Mouse (Mus musculus): Measurements from ENCODE around the gene Eif1ad.
"Not testable (repeated sequence)": the region's sequence is repeated elsewhere in the genome, so short reads cannot be mapped to it uniquely, and the experiment has no call there.

DNA sequence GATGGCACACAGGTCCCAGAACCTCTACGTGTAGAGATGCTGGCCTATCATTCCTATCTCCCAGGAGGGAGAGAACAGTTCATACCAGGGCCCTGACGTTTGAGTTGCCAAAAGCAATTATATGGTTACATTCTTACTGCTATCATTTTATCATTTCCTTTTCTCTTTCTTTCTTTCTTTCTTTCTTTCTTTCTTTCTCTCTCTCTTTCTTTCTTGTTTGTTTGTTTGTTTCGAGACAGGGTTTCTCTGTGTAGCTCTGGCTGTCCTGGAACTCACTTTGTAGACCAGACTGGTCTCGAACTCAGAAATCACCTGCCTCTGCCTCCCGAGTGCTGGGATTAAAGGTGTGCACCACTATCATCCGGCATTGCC is 17.1 kb upstream of the Eif1ad start, which contains the start of gene Cst6:
- not testable (repeated sequence) for TF ChIP-seq FLI1 (IDR thresholded peaks at IDR 0.05; ENCODE audit: low read length); GATA1 (IDR thresholded peaks at IDR 0.05; ENCODE audit: borderline replicate concordance, low read length)
